Mouse (Mus musculus) limb, embryonic 14.5 days (tissue): ENCODE results near the gene Tns1. TPM values are rescaled to one million over a fixed set of nuclear protein-coding genes. Genes with fewer than 3 reads are reported as not detected.

ENCODE experiments used
- ATAC-seq: fragments of 200-750 bp; cut with Nextera tagmentation; 2 replicates; pipeline ENCODE4 v1.8.0; 2017; ENCODE audit warnings: low read depth, moderate number of reproducible peaks, moderate TSS enrichment; ENCODE audit not compliant: low FRiP score
- DNase-seq: peaks from one replicate; pipeline ENCODE4 v3.0.0-alpha.2; 2015; ENCODE audit warnings: low spot score
- H3K27ac ChIP-seq: fragments of 300-500 bp; sonication (generic); replicated peaks from 2 replicates; pipeline ENCODE4 v1.5.1; 2014; ENCODE audit warnings: low read depth, mild to moderate bottlenecking, low read length, moderate library complexity, mixed read lengths
- H3K27me3 ChIP-seq: fragments of 300-500 bp; sonication (generic); 2 replicates; pipeline ENCODE4 v1.6.1; 2014; ENCODE audit warnings: low read length, mixed read lengths; ENCODE audit not compliant: control insufficient read depth, insufficient read depth
- H3K36me3 ChIP-seq: fragments of 300-500 bp; sonication (generic); 2 replicates; pipeline ENCODE4 v1.6.1; 2014; ENCODE audit warnings: mild to moderate bottlenecking, low read length, moderate library complexity, mixed read lengths; ENCODE audit not compliant: control insufficient read depth, insufficient read depth
- H3K4me1 ChIP-seq: fragments of 300-500 bp; sonication (generic); 2 replicates; pipeline ENCODE4 v1.6.1; 2014; ENCODE audit warnings: antibody characterized with exemption, low read length, mixed read lengths; ENCODE audit not compliant: control insufficient read depth, insufficient read depth
- H3K4me2 ChIP-seq: fragments of 300-500 bp; sonication (generic); replicated peaks from 2 replicates; pipeline ENCODE4 v1.6.1; 2014; ENCODE audit warnings: low read depth, mild to moderate bottlenecking, low read length, moderate library complexity; ENCODE audit not compliant: severe bottlenecking
- H3K4me3 ChIP-seq: fragments of 300-500 bp; sonication (generic); replicated peaks from 2 replicates; pipeline ENCODE4 v1.5.1; 2014; ENCODE audit warnings: low read length
- H3K9ac ChIP-seq: fragments of 300-500 bp; sonication (generic); 2 replicates; pipeline ENCODE4 v1.6.1; 2014; ENCODE audit warnings: mild to moderate bottlenecking, low read depth, low read length, moderate library complexity; ENCODE audit not compliant: severe bottlenecking
- H3K9me3 ChIP-seq: fragments of 300-500 bp; sonication (generic); 2 replicates; pipeline ENCODE4 v1.6.1; 2016; ENCODE audit warnings: low read length; ENCODE audit not compliant: control insufficient read depth
- POLR2A ChIP-seq: fragments of 200-500 bp; IDR thresholded peaks from 2 replicates; pipeline ENCODE4 v1.8.0; 2012; ENCODE audit warnings: inconsistent platforms, mild to moderate bottlenecking, moderate library complexity, borderline replicate concordance; ENCODE audit not compliant: insufficient read depth, insufficient read length; ENCODE audit errors: extremely low read depth
- WGBS: fragments of 180-500 bp; shearing (Covaris S2); extraction: QIAGEN DNeasy Blood & Tissue Kit; methylation state at CpG from one replicate; pipeline ENCODE4 v1.1.7; 2014; 5-methylcytosine and 5-hydroxymethylcytosine counted together
- polyA plus RNA-seq, 2 experiments: library from polyadenylated mRNA; depleted of rRNA in 1 of 2; stranded (reverse) in 1 of 2; unstranded in 1 of 2; fragments of >200 nt; fragmentation: Nextera tagmentation in 1 of 2; extraction: Ambion mirVana in 1 of 2; gene quantifications; 2 replicates each; pipeline versions ENCODE4 v1.2.1 to v1.2.3; 2012 to 2014

Gene Tns1
- polyA plus RNA-seq, 2 experiments: 38.0 to 51.3 TPM

DNA sequence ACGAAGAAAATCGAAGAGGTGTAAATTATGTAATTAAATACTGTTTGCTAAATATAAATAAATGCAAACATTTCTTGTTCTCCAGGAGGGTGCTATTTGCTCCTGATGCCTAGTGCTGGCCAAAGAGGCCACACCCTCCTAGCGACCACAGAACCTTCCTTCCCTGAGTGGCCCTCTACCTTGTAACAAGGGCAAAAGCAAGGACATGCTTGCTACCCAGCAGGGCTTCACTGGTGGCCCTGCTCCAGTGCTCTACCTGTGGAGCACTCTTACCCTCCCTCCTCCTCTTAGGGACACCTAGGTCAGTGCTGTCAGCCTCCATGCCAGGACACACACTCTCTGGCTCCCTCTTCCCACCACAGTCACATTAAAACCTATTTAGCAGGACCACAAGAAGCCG, 166.8 kb downstream of the Tns1 start:
- H3K36me3 ChIP-seq: peaks cover 15% of the 10 kb centered on the region
- H3K4me1 ChIP-seq: peaks cover 38% of the 10 kb centered on the region
- whole genome bisulfite sequencing: 79% methylated on average over 4 of the region's 4 CpGs
- ATAC-seq (no peak), DNase-seq (no peak)
- no peak overlapping the region for H3K4me2 ChIP-seq
- H3K9ac ChIP-seq: no peak overlapping the region
- H3K27ac ChIP-seq: no peak overlapping the region
- no peak overlapping the region for H3K4me3 ChIP-seq
- H3K27me3 ChIP-seq: no peaks in the 10 kb centered on the region
- TF ChIP-seq POLR2A: no peak
- no peaks in the 10 kb centered on the region for H3K9me3 ChIP-seq

DNA sequence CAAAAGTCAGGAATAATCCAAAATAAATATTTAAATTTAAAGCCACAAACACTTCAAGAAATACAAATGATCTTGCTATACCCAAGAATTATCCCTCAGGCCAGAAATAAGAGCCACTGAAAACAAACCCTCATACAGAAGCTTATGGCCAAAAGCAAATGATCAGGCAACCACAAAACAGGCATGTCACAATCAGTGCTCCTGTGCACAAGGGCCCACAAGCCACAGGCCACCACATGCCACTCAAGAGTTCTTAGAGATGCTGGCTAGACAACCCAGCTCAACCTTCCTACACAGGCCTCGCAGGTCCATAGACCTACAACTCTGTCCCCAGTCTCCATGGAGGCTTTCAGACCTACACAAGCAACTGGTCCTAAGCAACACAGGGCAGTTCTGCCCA, 167.9 kb downstream of the Tns1 start:
- no peak overlapping the region for H3K9ac ChIP-seq
- H3K9me3 ChIP-seq: no peaks in the 10 kb centered on the region
- H3K4me2 ChIP-seq: no peak overlapping the region
- DNase-seq (no peak), ATAC-seq (no peak)
- H3K4me3 ChIP-seq: no peak overlapping the region
- peaks cover 26% of the 10 kb centered on the region for H3K36me3 ChIP-seq
- TF ChIP-seq POLR2A: no peak
- 88% methylated on average over 1 of the region's 1 CpGs for WGBS
- peaks cover 32% of the 10 kb centered on the region for H3K4me1 ChIP-seq
- H3K27me3 ChIP-seq: no peaks in the 10 kb centered on the region
- peak overlapping the region; percentile 30; the same call in 1 of the 2 replicates for H3K27ac ChIP-seq

DNA sequence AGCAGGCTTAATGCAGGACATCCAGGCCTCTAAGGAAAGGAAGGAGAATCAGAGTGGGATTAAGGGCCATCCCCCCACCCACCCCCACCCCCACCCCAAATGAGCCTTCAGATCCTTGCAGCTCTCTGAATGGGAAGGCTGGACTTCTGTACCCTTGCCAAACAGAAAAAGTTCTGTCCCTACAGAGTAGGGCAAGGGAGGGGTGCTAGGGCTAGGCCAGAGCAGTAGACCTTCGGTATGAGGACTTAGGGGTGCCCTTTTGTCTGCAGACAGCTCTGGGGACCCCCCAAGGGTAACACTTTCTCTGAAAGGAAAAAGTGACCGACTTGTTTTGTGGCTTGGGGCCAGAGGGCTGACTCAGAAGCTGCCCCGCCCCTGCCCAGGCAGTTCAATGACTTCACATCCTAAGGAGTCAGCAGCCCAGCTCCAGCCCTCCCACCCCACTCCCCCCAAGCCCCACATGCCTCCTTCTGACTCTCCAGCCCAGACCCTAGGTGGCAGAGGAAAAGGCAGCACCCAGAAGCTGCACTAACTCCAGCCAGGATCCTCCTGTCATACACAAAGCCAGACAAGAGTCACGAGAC, 168.9 kb downstream of the Tns1 start:
- Histone ChIP-seq H3K4me2 (no peak overlapping the region), H3K9ac (0 out of 2 replicates have a peak overlapping the region, but pooled peaks have one; percentile 25), H3K9me3 (no peaks in the 10 kb centered on the region), H3K27ac (peak overlapping the region; percentile 65), H3K4me3 (no peak overlapping the region), H3K4me1 (peaks cover 32% of the 10 kb centered on the region), H3K27me3 (no peaks in the 10 kb centered on the region), H3K36me3 (peaks cover 33% of the 10 kb centered on the region)
- 17% methylated on average over 4 of the region's 4 CpGs for WGBS
- no peak for TF ChIP-seq POLR2A
- ATAC-seq (peak; percentile 59), DNase-seq (peak; percentile 51)

- Histone ChIP-seq H3K27ac (peak overlapping the region; percentile 65), H3K4me2 (no peak overlapping the region), H3K9me3 (no peaks in the 10 kb centered on the region), H3K9ac (no peak overlapping the region), H3K4me3 (no peak overlapping the region), H3K4me1 (peaks cover 32% of the 10 kb centered on the region), H3K27me3 (no peaks in the 10 kb centered on the region), H3K36me3 (peaks cover 33% of the 10 kb centered on the region)
- no peak for TF ChIP-seq POLR2A
- ATAC-seq (peak; percentile 44; the same call in 1 of the 2 replicates), DNase-seq (no peak)
- WGBS: 57% methylated on average over 4 of the region's 4 CpGs
These were observed 169.6 kb downstream of the Tns1 start for GRCm38 (mm10) chr1:73954614-73955013.

DNA sequence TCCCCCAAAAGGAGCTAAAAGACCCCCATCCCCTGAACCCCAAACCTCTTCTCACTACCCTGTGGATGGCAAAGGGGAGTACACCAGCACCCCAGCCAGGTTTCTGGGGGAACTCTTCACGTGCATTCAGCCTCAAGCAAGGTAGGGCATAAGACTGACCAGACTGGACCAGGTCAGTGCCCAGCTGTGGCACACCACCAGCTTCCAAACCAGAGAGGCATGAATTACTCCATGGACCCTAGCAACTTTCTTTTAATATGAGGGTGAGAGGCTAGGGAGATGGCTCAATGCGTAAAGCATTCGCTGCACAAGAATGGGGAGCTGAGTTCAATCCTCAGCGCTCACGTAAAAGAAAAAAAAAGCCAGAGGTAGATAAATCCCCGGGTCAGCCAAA, 170.2 kb downstream of the Tns1 start:
- TF ChIP-seq POLR2A: no peak
- H3K9ac ChIP-seq: no peak overlapping the region
- ATAC-seq (no peak), DNase-seq (no peak)
- 87% methylated on average over 6 of the region's 6 CpGs for WGBS
- H3K27ac ChIP-seq: no peak overlapping the region
- H3K4me2 ChIP-seq: no peak overlapping the region
- H3K4me3 ChIP-seq: no peak overlapping the region
- H3K36me3 ChIP-seq: peaks cover 33% of the 10 kb centered on the region
- H3K4me1 ChIP-seq: peaks cover 32% of the 10 kb centered on the region
- no peaks in the 10 kb centered on the region for H3K27me3 ChIP-seq
- no peaks in the 10 kb centered on the region for H3K9me3 ChIP-seq
